Mouse (Mus musculus): ENCODE measurements around the gene Retreg1. TPM values are rescaled to one million over a fixed set of nuclear protein-coding genes. Genes with fewer than 3 reads are reported as not detected.

Retreg1 gene
- polyA plus RNA-seq, 1 experiment from 2014 or later, result 37.8 TPM

DNA sequence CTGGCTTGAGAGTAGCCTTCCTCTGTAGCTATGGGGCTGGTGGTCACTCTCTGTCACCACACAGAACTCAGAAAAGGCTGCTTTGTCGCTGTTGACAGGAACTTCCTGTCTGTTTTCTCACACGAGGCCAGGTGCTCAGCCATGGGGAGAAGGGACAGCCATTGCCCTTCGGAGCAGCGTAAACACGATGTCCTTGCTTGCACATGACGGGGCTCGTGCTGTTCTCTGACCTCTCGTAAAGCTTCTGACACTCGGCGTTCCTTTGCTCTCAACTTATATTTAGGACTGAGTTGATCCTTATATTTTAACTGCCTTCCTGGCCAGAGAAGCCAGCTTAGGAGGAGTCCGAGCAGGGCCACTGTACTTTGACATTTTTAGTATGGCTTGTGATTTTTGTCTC lies 86.5 kb downstream of the Retreg1 start:
- TF ChIP-seq CTCF (IDR thresholded peaks at IDR 0.05; ENCODE audit: low read depth), result no peak
- Histone ChIP-seq H3K36me3 (ENCODE audit: control insufficient read depth, insufficient read depth) (no peaks in the 10 kb centered on the region), H3K4me3 (ENCODE audit: low read depth, low read length) (no peak overlapping the region), H3K27me3 (replicated peaks; ENCODE audit: control insufficient read depth, insufficient read depth, low read length) (no peaks in the 10 kb centered on the region), H3K4me1 (replicated peaks; ENCODE audit: control insufficient read depth, insufficient read depth, low read length) (0 out of 2 replicates have a peak, but pooled peaks cover 7% of the 10 kb centered on the region), H3K27ac (ENCODE audit: low read depth, low read length) (no peak overlapping the region), H3K4me2 (replicated peaks; ENCODE audit: low read depth) (no peak overlapping the region), H3K9me3 (ENCODE audit: control insufficient read depth) (no peaks in the 10 kb centered on the region), H3K9ac (ENCODE audit: low read depth, low read length) (no peak overlapping the region)
- no peak for ATAC-seq
- 48% methylated on average over 11 of the region's 11 CpGs for WGBS

DNA sequence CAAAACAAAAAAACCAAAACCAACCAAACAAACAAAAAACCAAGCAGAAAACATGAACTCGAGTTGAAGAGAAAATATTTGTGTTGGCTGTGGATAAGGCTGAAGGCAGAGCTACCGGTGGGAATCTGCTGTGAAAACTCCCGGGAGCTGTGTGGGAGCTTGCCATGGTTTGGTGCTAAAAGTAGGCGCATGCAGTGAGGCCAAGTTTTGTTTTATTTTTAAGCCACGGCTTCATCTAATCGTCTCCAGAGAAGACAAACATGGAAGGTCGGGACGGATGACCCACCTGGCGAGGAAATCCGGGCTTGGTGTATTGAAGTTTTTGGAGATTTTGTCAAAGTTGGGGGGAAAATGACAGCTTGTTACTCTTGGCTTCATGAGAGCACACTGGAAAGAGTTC lies 87.0 kb downstream of the Retreg1 start:
- Histone ChIP-seq H3K4me2 (replicated peaks; ENCODE audit: low read depth) (no peak overlapping the region), H3K9me3 (ENCODE audit: control insufficient read depth) (no peaks in the 10 kb centered on the region), H3K4me3 (ENCODE audit: low read depth, low read length) (no peak overlapping the region), H3K36me3 (ENCODE audit: control insufficient read depth, insufficient read depth) (no peaks in the 10 kb centered on the region), H3K9ac (ENCODE audit: low read depth, low read length) (no peak overlapping the region), H3K27me3 (replicated peaks; ENCODE audit: control insufficient read depth, insufficient read depth, low read length) (no peaks in the 10 kb centered on the region), H3K4me1 (replicated peaks; ENCODE audit: control insufficient read depth, insufficient read depth, low read length) (0 out of 2 replicates have a peak, but pooled peaks cover 7% of the 10 kb centered on the region), H3K27ac (ENCODE audit: low read depth, low read length) (no peak overlapping the region)
- 87% methylated on average over 10 of the region's 10 CpGs for WGBS
- no peak for TF ChIP-seq CTCF (IDR thresholded peaks at IDR 0.05; ENCODE audit: low read depth)
- no peak for ATAC-seq

DNA sequence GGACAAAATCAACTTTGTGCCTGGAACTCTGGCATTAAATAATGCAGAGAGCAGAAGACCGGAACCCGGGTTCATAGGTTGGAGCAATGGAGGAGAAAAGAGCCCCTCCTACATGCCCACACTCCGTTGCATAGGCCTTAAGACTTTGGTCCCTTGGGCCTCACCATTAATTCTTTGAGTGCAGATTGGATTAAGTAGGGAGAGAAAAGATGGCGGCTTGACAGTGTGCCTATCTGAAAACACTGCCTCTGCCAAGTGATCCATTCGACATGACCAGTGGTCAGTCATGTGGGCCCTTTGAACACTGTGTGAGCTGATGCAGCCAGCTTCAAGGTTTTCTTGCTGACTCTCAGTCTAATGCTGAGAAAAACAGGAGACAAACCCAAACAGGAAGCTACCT lies 87.7 kb downstream of the Retreg1 start:
- H3K9me3 ChIP-seq (ENCODE audit: control insufficient read depth), result no peaks in the 10 kb centered on the region
- no peak for ATAC-seq
- H3K36me3 ChIP-seq (ENCODE audit: control insufficient read depth, insufficient read depth), result no peaks in the 10 kb centered on the region
- no peak overlapping the region for H3K27ac ChIP-seq (ENCODE audit: low read depth, low read length)
- H3K4me2 ChIP-seq (replicated peaks; ENCODE audit: low read depth), result no peak overlapping the region
- no peak overlapping the region for H3K9ac ChIP-seq (ENCODE audit: low read depth, low read length)
- WGBS, result 94% methylated on average over 5 of the region's 5 CpGs
- 0 out of 2 replicates have a peak, but pooled peaks cover 7% of the 10 kb centered on the region for H3K4me1 ChIP-seq (replicated peaks; ENCODE audit: control insufficient read depth, insufficient read depth, low read length)
- no peak for TF ChIP-seq CTCF (IDR thresholded peaks at IDR 0.05; ENCODE audit: low read depth)
- H3K4me3 ChIP-seq (ENCODE audit: low read depth, low read length), result no peak overlapping the region
- no peaks in the 10 kb centered on the region for H3K27me3 ChIP-seq (replicated peaks; ENCODE audit: control insufficient read depth, insufficient read depth, low read length)

DNA sequence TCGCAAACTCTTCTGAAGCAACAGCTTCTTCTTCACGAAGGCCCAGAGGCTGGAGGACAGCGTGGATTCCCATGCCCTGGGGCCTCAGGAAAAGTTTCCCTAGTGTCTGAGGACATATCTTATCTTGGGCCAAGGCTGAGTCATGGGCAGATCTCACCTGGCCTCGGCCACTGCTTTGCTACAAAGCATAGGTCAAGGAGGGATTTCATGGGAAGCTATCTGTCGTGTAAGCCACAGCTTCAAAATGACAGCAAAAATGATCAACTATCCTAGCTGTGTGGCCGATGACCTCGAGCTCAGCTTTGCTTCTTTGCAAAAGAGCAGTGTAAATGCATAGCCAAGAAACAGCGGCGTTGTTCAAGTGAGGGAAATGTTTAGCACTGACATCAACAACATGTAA lies 89.5 kb downstream of the Retreg1 start:
- Histone ChIP-seq H3K4me1 (replicated peaks; ENCODE audit: control insufficient read depth, insufficient read depth, low read length) (0 out of 2 replicates have a peak, but pooled peaks cover 7% of the 10 kb centered on the region), H3K27me3 (replicated peaks; ENCODE audit: control insufficient read depth, insufficient read depth, low read length) (no peaks in the 10 kb centered on the region), H3K4me2 (replicated peaks; ENCODE audit: low read depth) (peak overlapping the region; percentile 53; the same call in 1 of the 2 replicates), H3K9ac (ENCODE audit: low read depth, low read length) (0 out of 2 replicates have a peak overlapping the region, but pooled peaks have one; percentile 11), H3K9me3 (ENCODE audit: control insufficient read depth) (no peaks in the 10 kb centered on the region), H3K27ac (ENCODE audit: low read depth, low read length) (peak overlapping the region; percentile 95), H3K4me3 (ENCODE audit: low read depth, low read length) (no peak overlapping the region), H3K36me3 (ENCODE audit: control insufficient read depth, insufficient read depth) (no peaks in the 10 kb centered on the region)
- WGBS, result 31% methylated on average over 9 of the region's 9 CpGs
- peak; percentile 79 for ATAC-seq
- no peak for TF ChIP-seq CTCF (IDR thresholded peaks at IDR 0.05; ENCODE audit: low read depth)

DNA sequence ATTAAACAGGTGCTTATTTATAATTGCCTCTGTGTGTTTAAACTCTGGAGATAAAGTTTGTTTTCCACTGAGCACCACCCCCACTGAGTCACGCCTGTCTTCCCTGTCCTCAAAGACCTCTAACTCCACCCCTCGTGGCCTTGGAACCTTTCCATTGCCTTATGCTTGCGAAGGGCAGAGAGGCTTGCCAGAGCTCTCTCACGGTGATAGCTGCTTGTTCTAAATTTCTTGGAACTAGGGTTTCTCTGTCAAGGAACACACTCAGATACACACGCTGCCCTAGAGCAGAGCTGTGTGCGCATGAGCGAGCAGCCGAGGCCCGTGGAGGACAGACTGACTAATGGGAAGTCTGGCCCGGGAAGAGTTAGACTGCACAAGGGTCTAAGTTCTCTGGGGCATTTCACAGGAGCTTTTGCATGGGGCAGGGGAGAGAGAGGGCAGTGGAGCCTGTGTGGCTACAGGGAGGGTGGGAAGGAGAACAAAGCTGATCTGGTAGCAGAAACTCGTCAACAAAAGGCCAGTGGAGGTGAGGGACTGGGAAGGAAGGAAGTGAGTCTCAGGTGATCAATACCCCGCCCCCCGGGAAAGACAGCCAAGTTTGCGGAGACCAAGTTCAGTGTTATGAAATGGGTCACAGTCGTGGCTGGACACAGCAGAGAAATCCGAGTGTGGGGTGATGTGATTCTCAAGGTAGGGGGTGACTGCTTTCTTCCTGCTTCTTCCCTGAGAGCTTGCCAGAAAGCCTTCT lies 90.1 kb downstream of the Retreg1 start:
- 0 out of 2 replicates have a peak overlapping the region, but pooled peaks have one; percentile 5 for H3K9ac ChIP-seq (ENCODE audit: low read depth, low read length)
- peak overlapping the region; percentile 95 for H3K27ac ChIP-seq (ENCODE audit: low read depth, low read length)
- peak; percentile 88 for ATAC-seq
- peak overlapping the region; percentile 53 for H3K4me2 ChIP-seq (replicated peaks; ENCODE audit: low read depth)
- H3K4me1 ChIP-seq (replicated peaks; ENCODE audit: control insufficient read depth, insufficient read depth, low read length), result 0 out of 2 replicates have a peak, but pooled peaks cover 7% of the 10 kb centered on the region
- no peaks in the 10 kb centered on the region for H3K27me3 ChIP-seq (replicated peaks; ENCODE audit: control insufficient read depth, insufficient read depth, low read length)
- no peaks in the 10 kb centered on the region for H3K9me3 ChIP-seq (ENCODE audit: control insufficient read depth)
- H3K36me3 ChIP-seq (ENCODE audit: control insufficient read depth, insufficient read depth), result no peaks in the 10 kb centered on the region
- H3K4me3 ChIP-seq (ENCODE audit: low read depth, low read length), result 0 out of 2 replicates have a peak overlapping the region, but pooled peaks have one; percentile 1
- 21% methylated on average over 16 of the region's 16 CpGs for whole genome bisulfite sequencing
- no peak for TF ChIP-seq CTCF (IDR thresholded peaks at IDR 0.05; ENCODE audit: low read depth)

DNA sequence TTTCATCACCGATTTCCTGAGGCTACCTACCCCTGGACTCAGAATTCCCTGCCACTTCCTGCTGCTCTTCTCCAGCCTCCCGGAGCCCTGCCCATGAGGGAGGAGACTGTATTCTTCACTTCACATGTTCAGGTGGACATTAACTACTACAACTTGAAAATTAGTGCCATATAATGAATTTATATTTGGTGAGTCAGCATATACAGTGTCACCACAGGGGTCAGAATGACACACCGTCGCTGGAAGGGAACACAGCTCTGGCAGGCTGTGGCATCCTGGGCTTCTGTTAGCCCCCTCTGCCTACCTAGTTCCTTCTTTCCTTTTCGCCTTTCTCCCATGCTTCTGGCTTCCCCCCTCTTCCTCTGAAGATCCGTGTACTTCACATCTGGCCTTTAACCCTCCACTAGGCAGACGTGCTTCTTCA lies 90.7 kb downstream of the Retreg1 start:
- Histone ChIP-seq H3K4me2 (replicated peaks; ENCODE audit: low read depth) (peak overlapping the region; percentile 53), H3K4me1 (replicated peaks; ENCODE audit: control insufficient read depth, insufficient read depth, low read length) (0 out of 2 replicates have a peak, but pooled peaks cover 7% of the 10 kb centered on the region), H3K27me3 (replicated peaks; ENCODE audit: control insufficient read depth, insufficient read depth, low read length) (no peaks in the 10 kb centered on the region), H3K27ac (ENCODE audit: low read depth, low read length) (peak overlapping the region; percentile 95), H3K36me3 (ENCODE audit: control insufficient read depth, insufficient read depth) (no peaks in the 10 kb centered on the region), H3K4me3 (ENCODE audit: low read depth, low read length) (0 out of 2 replicates have a peak overlapping the region, but pooled peaks have one; percentile 1), H3K9ac (ENCODE audit: low read depth, low read length) (0 out of 2 replicates have a peak overlapping the region, but pooled peaks have one; percentile 5), H3K9me3 (ENCODE audit: control insufficient read depth) (no peaks in the 10 kb centered on the region)
- ATAC-seq, result peak; percentile 76
- TF ChIP-seq CTCF (IDR thresholded peaks at IDR 0.05; ENCODE audit: low read depth), result no peak
- 38% methylated on average over 7 of the region's 7 CpGs for whole genome bisulfite sequencing
